Mouse (Mus musculus) kidney, postnatal 0 days (tissue): ENCODE data around the gene Tmem126a. TPM values are rescaled to one million over a fixed set of nuclear protein-coding genes. Genes with fewer than 3 reads are reported as not detected.

Source experiments
- ATAC-seq: fragments of 200-750 bp; cut with Nextera tagmentation; replicated peaks from 2 replicates; pipeline ENCODE4 v1.8.0; 2017; ENCODE audit warnings: low read depth, moderate number of reproducible peaks, moderate TSS enrichment, moderate library complexity; ENCODE audit not compliant: low FRiP score
- DNase-seq: peaks from one replicate; pipeline ENCODE4 v3.0.0-alpha.2; 2016; ENCODE audit warnings: low spot score
- H3K27ac ChIP-seq: fragments of 300-500 bp; sonication (generic); 2 replicates; pipeline ENCODE4 v1.5.1; 2014; ENCODE audit warnings: mild to moderate bottlenecking
- H3K27me3 ChIP-seq: fragments of 300-500 bp; sonication (generic); 2 replicates; pipeline ENCODE4 v1.6.1; 2014; ENCODE audit warnings: low read length, mixed read lengths; ENCODE audit not compliant: insufficient read depth
- H3K36me3 ChIP-seq: fragments of 300-500 bp; sonication (generic); 2 replicates; pipeline ENCODE4 v1.6.1; 2014; ENCODE audit warnings: low read length, mixed read lengths; ENCODE audit not compliant: insufficient read depth
- H3K4me1 ChIP-seq: fragments of 300-500 bp; sonication (generic); replicated peaks from 2 replicates; pipeline ENCODE4 v1.6.1; 2014; ENCODE audit warnings: antibody characterized with exemption, low read length, mixed read lengths; ENCODE audit not compliant: insufficient read depth
- H3K4me2 ChIP-seq: fragments of 300-500 bp; sonication (generic); 2 replicates; pipeline ENCODE4 v1.6.1; 2014; ENCODE audit warnings: mild to moderate bottlenecking, low read length, moderate library complexity, mixed read lengths
- H3K4me3 ChIP-seq: fragments of 300-500 bp; sonication (generic); replicated peaks from 2 replicates; pipeline ENCODE4 v1.5.1; 2014; ENCODE audit warnings: low read depth, low read length
- H3K9ac ChIP-seq: fragments of 300-500 bp; sonication (generic); 2 replicates; pipeline ENCODE4 v1.6.1; 2014; ENCODE audit warnings: low read depth, low read length
- H3K9me3 ChIP-seq: fragments of 300-500 bp; sonication (generic); replicated peaks from 2 replicates; pipeline ENCODE4 v1.6.1; 2016; ENCODE audit warnings: low read length, inconsistent platforms, mixed read lengths
- CTCF ChIP-seq: IDR thresholded peaks from 2 replicates; pipeline ENCODE4 v1.5.1; 2016; ENCODE audit warnings: antibody characterized with exemption, low read depth, mild to moderate bottlenecking, moderate library complexity
- WGBS: fragments of 180-500 bp; shearing (Covaris S2); extraction: QIAGEN DNeasy Blood & Tissue Kit; methylation state at CpG from one replicate; pipeline ENCODE4 v1.1.7; 2014; 5-methylcytosine and 5-hydroxymethylcytosine counted together
- polyA plus RNA-seq: library from polyadenylated mRNA; unstranded; fragments of >200 nt; fragmentation: Nextera tagmentation; extraction: Ambion mirVana; gene quantifications from 2 replicates; pipeline ENCODE4 v1.2.1, GENCODE M21; 2015

Tmem126a gene
- polyA plus RNA-seq, 1 experiment from 2014 or later = 144 TPM

GRCm38 (mm10) chr7:90426020-90427001 lies 30.7 kb downstream of the Tmem126a start, which contains the start of gene Ccdc89:
Ccdc89 (plus strand) TSS chr7:90426577.
- Histone ChIP-seq H3K9me3 (no peaks in the 10 kb centered on the region), H3K9ac (0 out of 2 replicates have a peak within 1 kb of the TSS, but pooled peaks have one; percentile 24), H3K27ac (0 out of 2 replicates have a peak within 1 kb of the TSS, but pooled peaks have one; percentile 15), H3K36me3 (no peaks in the 10 kb centered on the region), H3K4me2 (peak within 1 kb of the TSS; percentile 62), H3K4me3 (peak within 1 kb of the TSS; percentile 25), H3K4me1 (no peaks in the 10 kb centered on the region), H3K27me3 (no peaks in the 10 kb centered on the region)
- ATAC-seq = peak; percentile 100
- WGBS = 21% methylated on average over 29 of the region's 29 CpGs
- no peak for TF ChIP-seq CTCF
- DNase-seq = peak; percentile 97

- no peak overlapping the region for H3K4me2 ChIP-seq
- H3K36me3 ChIP-seq = no peaks in the 10 kb centered on the region
- no peak overlapping the region for H3K4me3 ChIP-seq
- no peaks in the 10 kb centered on the region for H3K27me3 ChIP-seq
- 40% methylated on average over 3 of the region's 3 CpGs for WGBS
- ATAC-seq (no peak), DNase-seq (peak; percentile 82)
- H3K4me1 ChIP-seq = no peaks in the 10 kb centered on the region
- peak; percentile 94 for TF ChIP-seq CTCF
- no peaks in the 10 kb centered on the region for H3K9me3 ChIP-seq
- no peak overlapping the region for H3K27ac ChIP-seq
- H3K9ac ChIP-seq = no peak overlapping the region
Measured at GRCm38 (mm10) chr7:90409934-90410333, 47.1 kb downstream of the Tmem126a start.

Other genes with a start within 250 kb of the Tmem126a start
- gene Ccdc83, start 191.5 kb downstream of the Tmem126a start, polyA plus RNA-seq = not detected in 2 replicates
- gene Sytl2, start 155.0 kb downstream of the Tmem126a start, polyA plus RNA-seq = 14.9 and 16.5 TPM in 2 replicates
- gene Ccdc89, start 30.7 kb downstream of the Tmem126a start, polyA plus RNA-seq = 1.0 and 1.6 TPM in 2 replicates
- gene Crebzf, start 14.5 kb downstream of the Tmem126a start, polyA plus RNA-seq = 36.4 and 41.5 TPM in 2 replicates
- gene Tmem126b, start 18.8 kb upstream of the Tmem126a start, polyA plus RNA-seq = 34.0 and 34.8 TPM in 2 replicates
- gene Dlg2, start 19.4 kb upstream of the Tmem126a start, polyA plus RNA-seq = 0.77 and 0.87 TPM in 2 replicates